Mouse (Mus musculus): ENCODE measurements at regions not wholly inside any gene's neighbourhood (a gene's known extent, or its start where the extent isn't known, plus 50 kb on each side); places are given as distances from the start of the nearest gene placed in this dataset.

DNA sequence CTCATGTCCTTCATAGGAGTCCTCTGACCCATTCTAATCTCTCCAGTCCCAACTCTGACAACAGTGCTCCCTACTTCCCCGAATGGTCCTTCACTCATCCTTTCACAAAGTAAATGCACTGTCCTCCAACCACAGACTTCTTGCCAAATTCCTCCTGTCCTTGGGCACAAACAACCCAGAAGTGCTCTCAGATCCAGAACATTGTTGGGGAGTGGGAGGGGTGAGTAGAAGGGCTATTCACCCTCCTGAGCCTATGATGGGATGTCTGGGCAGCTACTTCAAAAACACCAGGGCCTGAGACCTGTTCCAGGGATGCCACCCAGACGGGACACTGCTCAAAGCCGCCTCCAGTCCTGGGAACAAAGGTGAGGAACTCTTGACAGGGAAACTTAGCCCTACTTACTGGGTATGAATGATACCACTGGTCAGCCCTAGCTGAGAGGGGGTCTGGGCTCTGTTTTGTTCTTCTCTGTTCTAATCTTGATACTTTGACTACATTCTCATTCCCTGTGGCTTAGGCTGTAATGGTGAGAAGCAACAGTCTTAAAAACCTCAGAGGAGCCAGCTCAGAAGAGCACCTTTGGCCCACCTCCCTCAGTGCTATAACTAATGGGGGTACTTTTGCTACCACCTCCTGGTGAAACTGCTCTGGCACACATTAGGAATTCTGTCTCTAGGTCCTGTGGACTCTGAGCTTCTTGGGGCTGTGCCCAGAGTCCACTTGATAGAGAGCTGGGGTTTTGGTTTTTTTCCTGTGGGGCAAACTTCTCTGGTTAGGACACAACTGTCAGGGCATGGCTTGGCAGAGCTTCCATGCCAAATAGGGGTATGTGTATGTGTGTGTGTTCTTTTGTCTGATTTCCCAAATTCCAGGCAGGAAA is 143.2 kb downstream of the Zfp36l1 start:
- H3K36me3 ChIP-seq (ENCODE audit: control insufficient read depth, insufficient read depth, low read length) = no peaks in the 10 kb centered on the region
- no peaks in the 10 kb centered on the region for H3K27me3 ChIP-seq (ENCODE audit: control insufficient read depth, insufficient read depth, low read length)
- DNase-seq (ENCODE audit: low spot score) (no peak), ATAC-seq (ENCODE audit: low FRiP score) (no peak)
- no peak overlapping the region for H3K9ac ChIP-seq (ENCODE audit: low read depth, low read length)
- 72% methylated on average over 3 of the region's 3 CpGs for WGBS
- H3K27ac ChIP-seq (ENCODE audit: low read depth, low read length) = peak overlapping the region; percentile 84
- H3K4me2 ChIP-seq (replicated peaks; ENCODE audit: low read depth, low read length) = no peak overlapping the region
- H3K4me3 ChIP-seq (ENCODE audit: low read depth, low read length) = no peak overlapping the region
- H3K9me3 ChIP-seq (ENCODE audit: control insufficient read depth, low read length) = no peaks in the 10 kb centered on the region
- H3K4me1 ChIP-seq (replicated peaks; ENCODE audit: control insufficient read depth, insufficient read depth, low read length) = peaks cover 16% of the 10 kb centered on the region

DNA sequence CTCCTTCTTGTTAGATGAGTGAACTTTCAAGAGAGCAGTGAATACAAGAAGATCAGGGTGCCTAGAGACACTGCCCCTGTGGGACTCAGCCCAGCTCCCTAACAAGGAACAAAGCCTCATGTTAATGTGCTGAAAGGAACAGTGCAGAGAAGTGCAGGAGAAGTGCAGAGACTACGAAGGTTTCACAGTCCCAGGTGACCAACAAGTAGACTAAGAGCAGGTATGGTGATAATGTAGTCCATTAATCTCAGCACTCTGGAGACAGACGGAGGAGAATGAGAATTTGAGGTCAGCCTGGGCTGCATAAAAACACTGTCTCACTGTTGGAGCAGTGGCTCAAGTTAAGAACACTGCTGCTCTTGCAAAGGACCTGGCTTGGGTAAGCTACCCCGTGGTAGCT is 144.1 kb downstream of the Zfp36l1 start:
- Histone ChIP-seq H3K27ac (ENCODE audit: low read depth, low read length) (no peak overlapping the region), H3K4me2 (replicated peaks; ENCODE audit: low read depth, low read length) (no peak overlapping the region), H3K9me3 (ENCODE audit: control insufficient read depth, low read length) (no peaks in the 10 kb centered on the region), H3K4me1 (replicated peaks; ENCODE audit: control insufficient read depth, insufficient read depth, low read length) (peaks cover 16% of the 10 kb centered on the region), H3K36me3 (ENCODE audit: control insufficient read depth, insufficient read depth, low read length) (no peaks in the 10 kb centered on the region), H3K27me3 (ENCODE audit: control insufficient read depth, insufficient read depth, low read length) (no peaks in the 10 kb centered on the region), H3K9ac (ENCODE audit: low read depth, low read length) (no peak overlapping the region), H3K4me3 (ENCODE audit: low read depth, low read length) (no peak overlapping the region)
- ATAC-seq (ENCODE audit: low FRiP score) (no peak), DNase-seq (ENCODE audit: low spot score) (no peak)
- 66% methylated on average over 3 of the region's 3 CpGs for WGBS

DNA sequence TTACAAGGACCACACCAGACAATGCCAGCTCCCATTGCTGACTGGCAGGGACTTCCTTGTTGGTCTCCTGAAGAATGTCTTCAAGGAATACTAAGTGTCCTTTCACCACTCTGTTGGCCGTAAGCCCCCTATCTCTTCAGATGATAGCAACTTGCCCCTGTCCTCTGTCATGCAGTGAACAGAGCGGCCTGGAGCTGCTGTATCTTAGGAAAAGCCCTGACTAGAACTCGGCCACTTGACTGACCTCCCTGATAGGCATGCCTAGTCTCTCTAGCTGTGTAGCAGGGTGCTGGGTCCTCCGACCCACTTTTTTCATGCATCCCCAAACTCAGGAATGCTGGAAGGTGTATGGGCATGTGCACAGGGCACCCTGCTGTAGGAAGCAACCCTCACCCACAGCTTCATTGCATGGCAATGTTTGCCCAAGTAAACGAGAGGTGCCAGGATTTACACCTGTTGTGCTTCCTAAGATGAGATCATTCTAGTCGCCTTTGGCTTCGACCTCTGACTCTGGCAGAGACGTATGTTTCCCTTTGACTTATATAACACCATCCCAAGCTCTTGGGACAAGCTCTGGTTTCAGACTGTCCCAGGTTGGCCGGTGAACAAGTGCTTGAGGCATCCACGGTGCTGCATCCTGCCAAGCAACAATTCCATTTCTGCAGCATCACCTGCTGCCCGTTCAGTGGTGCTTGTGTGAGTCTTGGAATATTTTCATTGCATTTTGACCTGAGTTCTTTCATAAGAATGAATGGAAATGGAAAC is 145.1 kb downstream of the Zfp36l1 start:
- no peak overlapping the region for H3K9ac ChIP-seq (ENCODE audit: low read depth, low read length)
- H3K9me3 ChIP-seq (ENCODE audit: control insufficient read depth, low read length) = no peaks in the 10 kb centered on the region
- H3K27ac ChIP-seq (ENCODE audit: low read depth, low read length) = no peak overlapping the region
- H3K4me2 ChIP-seq (replicated peaks; ENCODE audit: low read depth, low read length) = no peak overlapping the region
- ATAC-seq (ENCODE audit: low FRiP score) (no peak), DNase-seq (ENCODE audit: low spot score) (no peak)
- H3K4me3 ChIP-seq (ENCODE audit: low read depth, low read length) = no peak overlapping the region
- H3K36me3 ChIP-seq (ENCODE audit: control insufficient read depth, insufficient read depth, low read length) = no peaks in the 10 kb centered on the region
- H3K4me1 ChIP-seq (replicated peaks; ENCODE audit: control insufficient read depth, insufficient read depth, low read length) = peaks cover 16% of the 10 kb centered on the region
- no peaks in the 10 kb centered on the region for H3K27me3 ChIP-seq (ENCODE audit: control insufficient read depth, insufficient read depth, low read length)
- 86% methylated on average over 11 of the region's 11 CpGs for WGBS

DNA sequence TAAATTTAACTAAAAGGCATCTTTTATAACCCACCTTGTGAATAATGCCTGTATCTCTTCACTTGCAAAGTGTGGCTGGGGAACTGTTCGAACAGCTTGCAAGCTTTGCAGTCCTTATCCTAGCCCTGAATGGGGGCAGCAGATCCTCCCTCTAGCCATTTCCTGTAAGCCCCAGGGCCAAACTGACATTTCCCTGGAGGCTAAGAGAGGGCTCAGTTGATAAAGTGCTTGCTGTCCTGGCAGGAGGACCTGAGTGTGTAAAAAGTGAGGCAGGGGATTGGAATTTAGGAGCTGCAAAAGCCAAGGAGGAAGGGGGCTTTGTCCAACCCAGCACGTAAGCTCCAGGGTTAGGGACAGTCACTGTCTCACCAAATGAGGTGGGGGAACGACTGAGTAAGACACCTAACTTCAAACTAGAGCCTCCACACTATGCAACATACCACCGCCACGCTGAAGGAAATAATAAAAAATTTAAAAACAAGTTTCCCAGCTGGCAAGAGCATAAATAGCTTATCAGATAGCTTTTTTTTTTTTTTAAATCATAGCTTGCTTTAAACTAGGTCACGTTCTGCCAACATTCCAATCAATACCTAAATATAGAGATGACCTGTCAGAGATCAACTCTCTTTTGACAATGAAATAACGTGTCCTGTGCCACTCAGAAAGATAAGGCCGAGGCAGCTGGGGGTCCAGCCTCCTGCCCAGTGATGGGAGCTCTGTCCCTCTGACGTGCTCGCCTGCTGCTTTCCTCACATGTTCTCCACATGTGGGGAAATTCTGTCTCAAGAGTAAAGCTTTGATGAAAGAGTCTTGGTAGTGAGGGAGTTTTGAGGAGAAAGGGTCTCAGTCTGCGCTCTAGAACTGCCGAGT is 146.0 kb downstream of the Zfp36l1 start:
- Histone ChIP-seq H3K9me3 (ENCODE audit: control insufficient read depth, low read length) (no peaks in the 10 kb centered on the region), H3K9ac (ENCODE audit: low read depth, low read length) (no peak overlapping the region), H3K4me3 (ENCODE audit: low read depth, low read length) (no peak overlapping the region), H3K4me1 (replicated peaks; ENCODE audit: control insufficient read depth, insufficient read depth, low read length) (peaks cover 16% of the 10 kb centered on the region), H3K36me3 (ENCODE audit: control insufficient read depth, insufficient read depth, low read length) (no peaks in the 10 kb centered on the region), H3K4me2 (replicated peaks; ENCODE audit: low read depth, low read length) (no peak overlapping the region), H3K27ac (ENCODE audit: low read depth, low read length) (no peak overlapping the region), H3K27me3 (ENCODE audit: control insufficient read depth, insufficient read depth, low read length) (no peaks in the 10 kb centered on the region)
- WGBS = 62% methylated on average over 12 of the region's 12 CpGs
- DNase-seq (ENCODE audit: low spot score) (no peak), ATAC-seq (ENCODE audit: low FRiP score) (no peak)

DNA sequence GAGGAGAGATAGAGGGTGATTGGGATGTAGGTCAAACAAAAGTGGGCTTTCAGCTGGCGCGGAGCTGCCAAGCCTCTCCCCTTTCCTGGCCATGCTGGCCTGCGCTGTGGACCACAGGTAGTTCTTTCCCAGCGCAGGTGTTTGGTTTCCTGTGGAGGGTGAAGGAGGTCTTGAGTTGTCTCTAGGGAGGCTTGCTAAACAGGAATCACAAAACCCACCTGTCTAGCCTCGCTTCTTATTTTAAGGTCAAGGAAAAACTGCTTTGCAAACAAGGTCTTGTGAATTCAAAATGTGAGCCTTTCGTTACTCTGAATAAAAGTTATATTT is 146.6 kb downstream of the Zfp36l1 start:
- H3K27ac ChIP-seq (ENCODE audit: low read depth, low read length) = peak overlapping the region; percentile 7; the same call in 1 of the 2 replicates
- 47% methylated on average over 6 of the region's 6 CpGs for WGBS
- peak overlapping the region; percentile 28; the same call in 1 of the 2 replicates for H3K4me3 ChIP-seq (ENCODE audit: low read depth, low read length)
- H3K36me3 ChIP-seq (ENCODE audit: control insufficient read depth, insufficient read depth, low read length) = no peaks in the 10 kb centered on the region
- peak overlapping the region; percentile 48; the same call in 1 of the 2 replicates for H3K4me2 ChIP-seq (replicated peaks; ENCODE audit: low read depth, low read length)
- H3K9ac ChIP-seq (ENCODE audit: low read depth, low read length) = peak overlapping the region; percentile 65; the same call in 1 of the 2 replicates
- H3K4me1 ChIP-seq (replicated peaks; ENCODE audit: control insufficient read depth, insufficient read depth, low read length) = peaks cover 15% of the 10 kb centered on the region
- no peaks in the 10 kb centered on the region for H3K27me3 ChIP-seq (ENCODE audit: control insufficient read depth, insufficient read depth, low read length)
- ATAC-seq (ENCODE audit: low FRiP score) = no peak
- no peaks in the 10 kb centered on the region for H3K9me3 ChIP-seq (ENCODE audit: control insufficient read depth, low read length)
- DNase-seq (ENCODE audit: low spot score) = no peak

DNA sequence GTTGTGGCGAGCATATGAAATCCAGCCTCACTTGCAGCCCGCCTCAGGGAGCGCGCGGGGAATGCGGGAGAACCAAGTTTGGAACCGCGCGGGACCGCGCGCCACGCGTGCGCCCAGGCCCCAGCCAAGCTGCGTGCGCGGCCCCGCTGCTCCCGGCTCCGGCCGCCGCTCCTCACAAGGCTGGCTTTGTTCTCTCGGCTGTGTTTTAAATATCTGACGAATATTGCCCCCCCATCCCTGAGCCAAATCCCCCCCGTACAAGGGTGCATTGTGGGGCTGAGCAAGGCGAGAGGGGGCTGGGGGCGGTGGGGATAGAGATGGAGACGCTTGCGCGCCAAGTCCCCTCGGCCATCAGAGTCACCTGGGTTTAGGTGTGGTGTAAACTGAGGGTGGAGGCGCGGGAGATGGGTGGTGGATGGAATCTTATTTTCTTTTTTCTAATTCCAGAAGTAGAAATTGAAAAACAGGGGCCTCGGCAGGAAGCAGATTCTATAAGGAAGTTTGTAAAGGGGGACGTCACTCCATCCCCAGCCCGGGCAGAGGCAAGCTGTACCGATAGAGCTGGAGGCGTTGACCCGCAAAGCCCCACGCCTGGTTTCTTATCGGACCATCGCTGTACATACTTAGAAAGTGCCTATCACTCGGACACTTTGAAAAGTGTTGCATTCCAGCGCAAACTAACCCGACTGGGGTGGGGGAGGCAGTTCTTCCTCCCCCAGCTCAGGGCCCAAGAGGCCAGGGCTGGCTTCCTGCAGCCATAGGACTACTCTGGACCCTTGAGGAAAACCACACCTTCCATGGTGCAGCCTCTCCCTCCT is 147.1 kb downstream of the Zfp36l1 start:
- DNase-seq (ENCODE audit: low spot score) (peak; percentile 82), ATAC-seq (ENCODE audit: low FRiP score) (peak; percentile 84)
- peaks cover 10% of the 10 kb centered on the region for H3K4me1 ChIP-seq (replicated peaks; ENCODE audit: control insufficient read depth, insufficient read depth, low read length)
- H3K9me3 ChIP-seq (ENCODE audit: control insufficient read depth, low read length) = no peaks in the 10 kb centered on the region
- H3K27ac ChIP-seq (ENCODE audit: low read depth, low read length) = peak overlapping the region; percentile 7
- H3K27me3 ChIP-seq (ENCODE audit: control insufficient read depth, insufficient read depth, low read length) = no peaks in the 10 kb centered on the region
- no peaks in the 10 kb centered on the region for H3K36me3 ChIP-seq (ENCODE audit: control insufficient read depth, insufficient read depth, low read length)
- H3K4me2 ChIP-seq (replicated peaks; ENCODE audit: low read depth, low read length) = peak overlapping the region; percentile 48
- H3K9ac ChIP-seq (ENCODE audit: low read depth, low read length) = peak overlapping the region; percentile 65
- WGBS = 3% methylated on average over 46 of the region's 46 CpGs
- peak overlapping the region; percentile 28 for H3K4me3 ChIP-seq (ENCODE audit: low read depth, low read length)

DNA sequence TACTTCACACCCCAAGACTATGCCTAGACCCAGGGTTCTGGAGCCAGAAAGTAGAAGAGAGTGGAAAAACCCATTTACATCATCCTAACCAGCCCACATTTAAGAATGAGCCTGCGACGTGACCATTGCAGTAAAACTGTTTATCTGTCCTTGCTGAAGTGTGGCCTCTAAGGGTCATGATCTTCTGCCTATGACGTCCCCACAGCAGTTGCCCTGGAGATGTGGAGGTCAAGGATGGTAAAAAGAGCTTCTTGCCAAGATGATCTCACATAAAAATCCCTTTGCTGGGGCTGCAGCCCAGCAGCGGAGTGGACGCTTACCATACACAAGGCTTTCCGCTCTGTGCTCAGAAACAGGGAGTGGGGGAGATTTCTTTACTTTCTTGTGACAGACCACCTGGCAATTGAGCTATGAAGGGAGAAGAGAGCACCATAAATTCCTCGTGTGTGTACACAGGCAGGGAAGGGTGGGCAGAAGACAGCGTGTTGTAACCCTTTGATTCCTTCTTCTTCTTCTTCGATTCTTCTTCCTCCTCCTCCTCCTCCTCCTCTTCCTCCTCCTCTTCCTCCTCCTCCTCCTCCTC is 149.3 kb downstream of the Zfp36l1 start:
- H3K36me3 ChIP-seq (ENCODE audit: control insufficient read depth, insufficient read depth, low read length) = no peaks in the 10 kb centered on the region
- DNase-seq (ENCODE audit: low spot score) (no peak), ATAC-seq (ENCODE audit: low FRiP score) (no peak)
- H3K4me1 ChIP-seq (replicated peaks; ENCODE audit: control insufficient read depth, insufficient read depth, low read length) = peaks cover 7% of the 10 kb centered on the region
- no peak overlapping the region for H3K4me3 ChIP-seq (ENCODE audit: low read depth, low read length)
- no peaks in the 10 kb centered on the region for H3K9me3 ChIP-seq (ENCODE audit: control insufficient read depth, low read length)
- no peaks in the 10 kb centered on the region for H3K27me3 ChIP-seq (ENCODE audit: control insufficient read depth, insufficient read depth, low read length)
- H3K9ac ChIP-seq (ENCODE audit: low read depth, low read length) = no peak overlapping the region
- no peak overlapping the region for H3K27ac ChIP-seq (ENCODE audit: low read depth, low read length)
- 78% methylated on average over 9 of the region's 9 CpGs for WGBS
- H3K4me2 ChIP-seq (replicated peaks; ENCODE audit: low read depth, low read length) = no peak overlapping the region

Data from hindbrain, embryonic 11.5 days (tissue).